Mouse (Mus musculus): ENCODE measurements around the gene Gm9945. TPM values are rescaled to one million over a fixed set of nuclear protein-coding genes. Genes with fewer than 3 reads are reported as not detected.

Gm9945 gene
- total and polyA plus RNA-seq, 3 experiments: not detected

DNA sequence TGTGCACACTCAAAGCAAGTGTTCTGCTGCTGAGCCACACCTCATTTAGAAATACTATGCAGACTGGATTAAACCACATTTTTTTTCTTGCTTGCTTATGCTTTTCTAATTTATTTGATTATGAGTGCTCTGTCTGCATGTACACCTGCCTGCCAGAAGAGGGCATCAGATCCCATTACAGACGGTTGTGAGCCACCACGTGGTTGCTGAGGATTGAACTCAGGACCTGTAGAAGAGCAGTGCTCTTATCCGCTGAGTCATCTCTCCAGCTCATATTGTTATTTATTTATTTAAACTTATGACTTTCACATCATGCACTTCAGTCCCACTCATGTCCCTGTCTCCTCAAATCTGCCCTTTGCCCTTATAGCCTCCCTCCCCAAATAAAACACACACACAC is 5.8 kb downstream of the Gm9945 start (continued):
- TF ChIP-seq ZKSCAN1 (IDR thresholded peaks at IDR 0.05; ENCODE audit: borderline replicate concordance, low read depth, low read length): no peak
- TF ChIP-seq BHLHE40 (IDR thresholded peaks at IDR 0.05; ENCODE audit: low read depth, low read length): no peak
- TF ChIP-seq E2F4 (IDR thresholded peaks at IDR 0.05; ENCODE audit: insufficient replicate concordance, low read depth, low read length): no peak
- TF ChIP-seq RAD21 (IDR thresholded peaks at IDR 0.05; ENCODE audit: low read depth, low read length): peak; percentile 47
- peak; percentile 89 for TF ChIP-seq MYC (IDR thresholded peaks at IDR 0.05; ENCODE audit: low read depth, low read length)
- no peak for TF ChIP-seq TCF12 (IDR thresholded peaks at IDR 0.05; ENCODE audit: low read depth, low read length)
- TF ChIP-seq ZNF384 (IDR thresholded peaks at IDR 0.05; ENCODE audit: low read depth, low read length): no peak
- TF ChIP-seq USF2 (conservative IDR thresholded peaks at IDR 0.05; ENCODE audit: low read depth, low read length): no peak
- no peak for TF ChIP-seq ELF1 (IDR thresholded peaks at IDR 0.05; ENCODE audit: low read depth, low read length)
- peak; percentile 53 for TF ChIP-seq SMC3 (IDR thresholded peaks at IDR 0.05; ENCODE audit: low read depth, low read length)

DNA sequence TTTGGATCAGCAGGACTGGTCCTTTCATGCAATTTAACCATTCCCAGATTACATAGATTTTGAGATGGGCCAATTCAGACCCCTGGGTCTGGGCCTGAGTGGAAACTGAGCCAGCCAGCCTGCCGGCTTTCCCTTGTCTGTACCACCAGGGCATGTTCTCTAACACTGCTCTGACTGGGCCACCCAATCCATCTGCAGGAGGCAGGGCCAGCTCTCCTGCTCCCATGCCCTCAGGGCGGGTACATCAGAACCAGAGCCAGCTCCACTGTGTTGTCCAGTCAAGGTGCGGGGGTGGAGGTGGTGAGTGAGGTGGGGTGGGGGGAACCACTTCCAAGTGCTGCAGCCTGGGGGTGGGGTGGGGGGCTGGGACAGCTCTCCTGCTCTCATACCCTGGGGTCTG is 6.4 kb downstream of the Gm9945 start:
- Histone ChIP-seq H3K27ac (ENCODE audit: insufficient read depth, low read depth) (no peak overlapping the region), H3K79me2 (replicated peaks; ENCODE audit: control insufficient read depth, extremely low read depth, insufficient read depth, poor library complexity, severe bottlenecking) (no peaks in the 10 kb centered on the region), H3K4me1 (ENCODE audit: control insufficient read depth in 1 of 2, insufficient read depth in 2 of 2) (peaks cover 14 to 24% of the 10 kb centered on the region in 2 experiments), H3K36me3 (replicated peaks in 1 of 2; ENCODE audit: control insufficient read depth in 1 of 2, insufficient read depth in 1 of 2, low read length in 1 of 2) (no peaks in the 10 kb centered on the region), H3K27me3 (replicated peaks) (no peaks in the 10 kb centered on the region), H3K9me3 (replicated peaks; ENCODE audit: low read length) (no peaks in the 10 kb centered on the region), H3K4me3 (replicated peaks in 1 of 3; ENCODE audit: low read depth in 2 of 3, low read length in 2 of 3, poor library complexity in 1 of 3) (no peak overlapping the region), H3K4me2 (ENCODE audit: insufficient read depth, low read depth, poor library complexity, severe bottlenecking) (no peak overlapping the region), H3K9ac (ENCODE audit: insufficient read depth, low read depth) (no peak overlapping the region)
- dilution Hi-C loops (cut with MboI; ENCODE audit: extremely low pct_ligation_motif_present, extremely low pct_unique_long_range_greater_than_20kb, low sequenced_read_pairs): no loop called here
- TF ChIP-seq CHD2 (IDR thresholded peaks at IDR 0.05; ENCODE audit: low read length): no peak
- no peak for TF ChIP-seq ZKSCAN1 (IDR thresholded peaks at IDR 0.05; ENCODE audit: borderline replicate concordance, low read depth, low read length)
- TF ChIP-seq GABPA (IDR thresholded peaks at IDR 0.05; ENCODE audit: insufficient replicate concordance, low read depth, low read length): no peak
- TF ChIP-seq NELFE (IDR thresholded peaks at IDR 0.05; ENCODE audit: low read depth, low read length): no peak
- no peak for TF ChIP-seq TBP (conservative IDR thresholded peaks at IDR 0.05; ENCODE audit: low read depth, low read length)
- no peak for TF ChIP-seq CHD1 (IDR thresholded peaks at IDR 0.05; ENCODE audit: low read depth, low read length)
- no peak for TF ChIP-seq JUN (IDR thresholded peaks at IDR 0.05; ENCODE audit: insufficient read depth, low read depth, low read length)
- no peak for TF ChIP-seq EP300 (IDR thresholded peaks at IDR 0.05; ENCODE audit: low read length)
- TF ChIP-seq ETS1 (conservative IDR thresholded peaks at IDR 0.05; ENCODE audit: low read depth, low read length): no peak
- no peak for TF ChIP-seq USF2 (conservative IDR thresholded peaks at IDR 0.05; ENCODE audit: low read depth, low read length)
- TF ChIP-seq IRF4 (IDR thresholded peaks at IDR 0.05; ENCODE audit: low read depth, low read length): no peak
- TF ChIP-seq TCF12 (IDR thresholded peaks at IDR 0.05; ENCODE audit: low read depth, low read length): no peak
- TF ChIP-seq MAX (IDR thresholded peaks at IDR 0.05; ENCODE audit: low read length): no peak
- no peak for TF ChIP-seq SIN3A (IDR thresholded peaks at IDR 0.05; ENCODE audit: low read length)
- TF ChIP-seq MAFK (IDR thresholded peaks at IDR 0.05; ENCODE audit: insufficient replicate concordance, low read length): no peak
- DNase-seq (ENCODE audit: extremely low read depth): no peak
- in situ Hi-C loops (cut with MboI; ENCODE audit: low pct_ligation_motif_present, low pct_unique_long_range_greater_than_20kb, low sequenced_read_pairs): no loop called here

Measured in CH12.LX (cell line).